Mouse (Mus musculus): ENCODE measurements at regions not wholly inside any gene's neighbourhood (a gene's known extent, or its start where the extent isn't known, plus 50 kb on each side); places are given as distances from the start of the nearest gene placed in this dataset.

DNA sequence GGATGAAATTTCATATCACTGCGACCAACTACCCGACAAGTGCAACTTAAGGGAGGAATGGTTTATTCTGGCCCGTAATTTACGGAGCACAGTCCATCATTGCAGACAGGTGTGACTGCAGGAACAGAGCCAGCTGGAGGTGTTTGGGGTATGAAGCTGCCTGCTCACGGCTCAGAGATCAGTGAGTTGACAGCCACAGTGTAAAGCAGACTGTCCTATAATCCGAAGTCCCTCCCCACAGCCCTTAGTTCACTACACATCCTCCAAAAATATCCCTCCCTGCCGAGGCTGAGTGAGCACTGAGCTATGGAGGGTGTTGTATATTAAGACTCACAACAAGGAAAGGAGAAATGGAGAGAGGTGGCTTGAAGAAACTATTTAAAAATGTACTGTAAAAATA lies 88.0 kb upstream of the Ednrb start:
- H3K4me2 ChIP-seq (ENCODE audit: low read depth), result no peak overlapping the region
- ATAC-seq (ENCODE audit: insufficient read depth) (no peak), DNase-seq (ENCODE audit: low read depth in 3 of 3, low spot score in 3 of 3) (no peak)
- H3K9me3 ChIP-seq (ENCODE audit: control insufficient read depth, low read length), result no peaks in the 10 kb centered on the region
- TF ChIP-seq CTCF (IDR thresholded peaks at IDR 0.05; ENCODE audit: low read depth) (no peak), EP300 (IDR thresholded peaks at IDR 0.05; ENCODE audit: low read depth) (no peak)
- H3K27me3 ChIP-seq (ENCODE audit: control insufficient read depth, insufficient read depth, low read length), result no peaks in the 10 kb centered on the region
- H3K4me3 ChIP-seq (ENCODE audit: insufficient read depth in 1 of 2, low read depth in 2 of 2, low read length in 2 of 2), result no peak overlapping the region
- no peak overlapping the region for H3K9ac ChIP-seq (replicated peaks)
- 64% methylated on average over 7 of the region's 7 CpGs for WGBS (ENCODE audit: insufficient replicate concordance)
- no peaks in the 10 kb centered on the region for H3K4me1 ChIP-seq (replicated peaks; ENCODE audit: control insufficient read depth in 2 of 2, insufficient read depth in 2 of 2, low read length in 1 of 2)
- no peak overlapping the region for H3K27ac ChIP-seq
- no peaks in the 10 kb centered on the region for H3K36me3 ChIP-seq (replicated peaks; ENCODE audit: control insufficient read depth, insufficient read depth, low read depth)

DNA sequence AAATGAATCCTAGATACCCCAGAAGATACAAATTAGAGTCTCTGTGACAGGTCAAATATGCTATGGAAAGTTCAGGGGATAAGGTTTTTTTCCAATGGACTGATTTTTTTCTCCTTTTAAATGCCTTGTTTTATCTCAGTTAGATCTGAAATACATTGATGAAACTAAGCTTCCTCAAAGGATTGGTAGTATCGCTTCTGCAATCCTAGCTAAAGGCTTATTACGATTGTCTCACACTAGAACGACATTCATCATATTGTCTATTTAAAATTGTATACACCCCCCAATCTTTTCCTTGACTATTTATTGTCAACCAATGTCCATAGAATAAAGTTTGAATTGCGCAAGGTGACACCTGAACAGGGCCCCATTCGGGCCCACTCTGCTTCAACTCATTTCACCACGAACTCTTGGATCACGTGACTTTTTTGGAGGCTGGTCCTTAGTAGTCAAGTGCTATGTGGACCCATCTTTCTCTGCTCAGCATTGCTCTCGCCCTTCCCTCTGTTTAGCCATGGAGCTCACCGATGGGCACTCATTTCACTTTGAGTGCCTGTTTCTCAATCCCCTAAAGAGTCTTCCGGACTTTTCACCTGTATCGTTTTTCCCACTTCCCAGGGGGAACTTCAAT lies 85.6 kb upstream of the Ednrb start:
- no peak for TF ChIP-seq EP300 (IDR thresholded peaks at IDR 0.05; ENCODE audit: low read depth)
- TF ChIP-seq CTCF (IDR thresholded peaks at IDR 0.05; ENCODE audit: low read depth), result no peak
- Histone ChIP-seq H3K4me2 (ENCODE audit: low read depth) (no peak overlapping the region), H3K9me3 (ENCODE audit: control insufficient read depth, low read length) (no peaks in the 10 kb centered on the region), H3K27me3 (ENCODE audit: control insufficient read depth, insufficient read depth, low read length) (no peaks in the 10 kb centered on the region), H3K9ac (replicated peaks) (no peak overlapping the region), H3K4me1 (replicated peaks; ENCODE audit: control insufficient read depth in 2 of 2, insufficient read depth in 2 of 2, low read length in 1 of 2) (no peaks in the 10 kb centered on the region), H3K36me3 (replicated peaks; ENCODE audit: control insufficient read depth, insufficient read depth, low read depth) (no peaks in the 10 kb centered on the region), H3K4me3 (ENCODE audit: insufficient read depth in 1 of 2, low read depth in 2 of 2, low read length in 2 of 2) (no peak overlapping the region), H3K27ac (no peak overlapping the region)
- ATAC-seq (ENCODE audit: insufficient read depth) (no peak), DNase-seq (ENCODE audit: low read depth in 3 of 3, low spot score in 3 of 3) (no peak)
- 76% methylated on average over 11 of the region's 11 CpGs for WGBS (ENCODE audit: insufficient replicate concordance)

DNA sequence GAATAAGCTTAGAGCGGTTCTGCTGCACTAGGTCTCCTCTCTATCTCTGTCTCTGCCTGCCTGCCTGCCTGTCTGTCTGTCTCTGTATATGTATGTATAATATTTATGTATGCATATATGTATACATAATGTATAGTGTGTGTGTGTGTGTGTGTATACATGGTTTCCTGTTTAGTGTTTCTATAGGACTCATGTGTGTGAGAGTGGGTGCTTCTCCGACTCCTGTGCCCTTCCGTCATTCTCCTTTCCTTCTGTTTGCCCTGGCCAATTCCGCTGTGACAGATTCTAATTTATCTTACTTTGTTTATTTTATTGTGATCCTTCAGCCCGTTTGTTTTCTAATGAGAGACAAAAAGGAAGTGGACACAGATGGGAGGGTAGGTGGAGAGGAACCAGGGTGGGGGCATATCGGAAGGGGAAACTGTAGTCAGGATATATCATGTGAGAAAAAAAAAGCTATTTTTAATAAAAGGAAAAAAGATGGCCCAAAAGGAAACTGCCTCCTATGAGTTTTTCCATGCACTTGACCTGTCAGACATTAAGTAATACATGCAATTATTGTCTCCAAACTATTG lies 85.0 kb upstream of the Ednrb start:
- Histone ChIP-seq H3K4me2 (ENCODE audit: low read depth) (no peak overlapping the region), H3K27me3 (ENCODE audit: control insufficient read depth, insufficient read depth, low read length) (no peaks in the 10 kb centered on the region), H3K36me3 (replicated peaks; ENCODE audit: control insufficient read depth, insufficient read depth, low read depth) (no peaks in the 10 kb centered on the region), H3K9me3 (ENCODE audit: control insufficient read depth, low read length) (no peaks in the 10 kb centered on the region), H3K4me3 (ENCODE audit: insufficient read depth in 1 of 2, low read depth in 2 of 2, low read length in 2 of 2) (no peak overlapping the region), H3K27ac (no peak overlapping the region), H3K4me1 (replicated peaks; ENCODE audit: control insufficient read depth in 2 of 2, insufficient read depth in 2 of 2, low read length in 1 of 2) (no peaks in the 10 kb centered on the region), H3K9ac (replicated peaks) (no peak overlapping the region)
- no peak for ATAC-seq (ENCODE audit: insufficient read depth)
- no peak for DNase-seq (ENCODE audit: low read depth in 3 of 3, low spot score in 3 of 3)
- no peak for TF ChIP-seq CTCF (IDR thresholded peaks at IDR 0.05; ENCODE audit: low read depth)
- TF ChIP-seq EP300 (IDR thresholded peaks at IDR 0.05; ENCODE audit: low read depth), result no peak
- 56% methylated on average over 6 of the region's 6 CpGs for WGBS (ENCODE audit: insufficient replicate concordance)

DNA sequence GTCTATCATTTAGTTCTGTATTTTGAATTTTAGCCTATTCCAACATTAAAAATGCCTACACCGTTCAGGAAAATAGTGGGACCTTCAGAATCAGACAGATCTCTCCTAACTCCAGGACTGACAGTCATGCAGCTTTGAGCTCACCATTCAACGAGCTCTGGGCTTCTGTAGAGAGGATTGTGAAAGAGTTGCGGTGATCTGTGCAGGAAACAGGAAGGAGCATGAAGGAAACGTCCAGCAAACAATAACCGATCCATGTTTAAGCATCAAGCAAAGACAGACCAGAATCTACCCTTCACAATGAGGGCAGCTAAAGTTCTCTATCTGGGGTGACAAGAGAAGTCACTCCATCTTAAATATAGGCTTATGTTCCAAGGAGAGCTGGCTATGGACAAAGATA lies 76.0 kb upstream of the Ednrb start:
- H3K4me3 ChIP-seq (ENCODE audit: insufficient read depth in 1 of 2, low read depth in 2 of 2, low read length in 2 of 2), result no peak overlapping the region
- no peak overlapping the region for H3K27ac ChIP-seq
- no peaks in the 10 kb centered on the region for H3K4me1 ChIP-seq (replicated peaks; ENCODE audit: control insufficient read depth in 2 of 2, insufficient read depth in 2 of 2, low read length in 1 of 2)
- ATAC-seq (ENCODE audit: insufficient read depth), result no peak
- H3K4me2 ChIP-seq (ENCODE audit: low read depth), result no peak overlapping the region
- no peak for DNase-seq (ENCODE audit: low read depth in 3 of 3, low spot score in 3 of 3)
- no peaks in the 10 kb centered on the region for H3K36me3 ChIP-seq (replicated peaks; ENCODE audit: control insufficient read depth, insufficient read depth, low read depth)
- no peak for TF ChIP-seq CTCF (IDR thresholded peaks at IDR 0.05; ENCODE audit: low read depth)
- no peak for TF ChIP-seq EP300 (IDR thresholded peaks at IDR 0.05; ENCODE audit: low read depth)
- no peak overlapping the region for H3K9ac ChIP-seq (replicated peaks)
- no peaks in the 10 kb centered on the region for H3K9me3 ChIP-seq (ENCODE audit: control insufficient read depth, low read length)
- H3K27me3 ChIP-seq (ENCODE audit: control insufficient read depth, insufficient read depth, low read length), result no peaks in the 10 kb centered on the region
- 9% methylated on average over 5 of the region's 5 CpGs for WGBS (ENCODE audit: insufficient replicate concordance)

DNA sequence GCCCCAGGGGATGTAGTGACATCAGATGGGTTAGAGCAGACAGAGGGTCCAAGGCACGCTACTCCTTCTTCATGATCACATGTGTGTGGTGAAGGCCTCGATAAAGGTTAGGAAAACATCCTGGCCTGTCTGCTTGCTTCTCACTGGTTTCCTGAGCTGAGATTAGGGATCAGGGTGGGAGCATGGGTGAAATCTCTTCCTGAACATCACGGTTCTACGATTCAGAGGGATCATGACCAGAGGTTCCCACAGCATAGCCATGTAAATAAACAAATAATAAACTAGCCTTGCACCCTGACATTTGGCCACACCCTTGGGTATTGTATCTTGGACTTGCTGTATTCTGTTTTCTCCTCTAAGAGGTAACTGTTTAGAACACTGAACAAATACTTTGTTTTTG lies 75.2 kb upstream of the Ednrb start:
- Histone ChIP-seq H3K4me1 (replicated peaks; ENCODE audit: control insufficient read depth in 2 of 2, insufficient read depth in 2 of 2, low read length in 1 of 2) (no peaks in the 10 kb centered on the region), H3K9ac (replicated peaks) (no peak overlapping the region), H3K9me3 (ENCODE audit: control insufficient read depth, low read length) (no peaks in the 10 kb centered on the region), H3K36me3 (replicated peaks; ENCODE audit: control insufficient read depth, insufficient read depth, low read depth) (no peaks in the 10 kb centered on the region), H3K4me2 (ENCODE audit: low read depth) (no peak overlapping the region), H3K27ac (no peak overlapping the region), H3K27me3 (ENCODE audit: control insufficient read depth, insufficient read depth, low read length) (no peaks in the 10 kb centered on the region), H3K4me3 (ENCODE audit: insufficient read depth in 1 of 2, low read depth in 2 of 2, low read length in 2 of 2) (no peak overlapping the region)
- ATAC-seq (ENCODE audit: insufficient read depth) (no peak), DNase-seq (ENCODE audit: low read depth in 3 of 3, low spot score in 3 of 3) (no peak)
- WGBS (ENCODE audit: insufficient replicate concordance), result 11% methylated on average over 4 of the region's 4 CpGs
- TF ChIP-seq EP300 (IDR thresholded peaks at IDR 0.05; ENCODE audit: low read depth), result no peak
- no peak for TF ChIP-seq CTCF (IDR thresholded peaks at IDR 0.05; ENCODE audit: low read depth)
